Mouse (Mus musculus) retina, embryonic 14.5 days (tissue): Measurements from ENCODE around the gene 4930467E23Rik.
A peak's percentile ranks its signal among the peaks of the same experiment; 100 is the strongest.
"Not testable (repeated sequence)": the region's sequence is repeated elsewhere in the genome, so short reads cannot be mapped to it uniquely, and the experiment has no call there.

Experiments
- DNase-seq: peaks from one replicate; pipeline ENCODE4 v3.0.0-alpha.2; 2015; ENCODE audit warnings: low spot score

4930467E23Rik gene

DNA sequence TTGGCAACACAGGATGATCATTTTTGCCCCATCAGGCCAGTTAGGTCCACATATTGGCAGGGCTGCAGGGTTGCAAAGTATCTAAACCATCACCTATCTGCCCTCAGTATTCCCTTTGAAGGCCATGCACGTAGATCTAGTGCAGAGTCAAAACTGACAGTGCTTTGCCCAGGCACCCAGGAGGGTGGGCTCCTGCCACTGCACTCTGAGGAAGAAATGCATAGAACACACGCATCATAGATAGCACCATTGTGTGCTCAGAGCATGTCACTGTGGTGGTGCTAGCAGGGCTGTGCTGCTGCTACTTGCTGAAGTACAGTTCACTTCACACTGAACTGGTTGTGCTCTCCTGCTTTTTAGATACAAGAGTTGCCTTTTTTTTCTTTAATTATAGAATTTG is at the start of gene 4930467E23Rik:
4930467E23Rik (plus strand) TSS at position 301 of the 400 bp plus-strand sequence.
- DNase-seq, result not testable (repeated sequence)

- not testable (repeated sequence) for DNase-seq
Measured at GRCm38 (mm10) chr8:19682311-19682710, 47.1 kb upstream of the 4930467E23Rik start.

DNA sequence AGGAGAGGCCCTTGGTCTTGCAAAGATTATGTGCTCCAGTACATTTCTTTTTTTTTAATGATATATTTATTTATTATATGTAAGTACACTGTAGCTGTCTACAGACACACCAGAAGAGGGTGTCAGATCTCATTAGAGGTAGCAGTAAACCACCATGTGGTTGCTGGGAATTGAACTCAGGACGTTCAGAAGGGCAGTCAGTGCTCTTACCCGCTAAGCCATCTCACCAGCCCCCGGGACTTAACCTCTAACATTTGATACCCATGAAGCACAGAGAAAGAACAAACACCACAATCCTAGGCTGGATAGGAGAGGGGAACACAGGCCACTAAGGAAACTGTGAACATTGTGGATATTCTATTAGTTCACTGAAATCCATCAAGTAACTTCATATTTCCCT is 43.9 kb upstream of the 4930467E23Rik start:
- not testable (repeated sequence) for DNase-seq

- DNase-seq, result not testable (repeated sequence)
Measured at GRCm38 (mm10) chr8:19688802-19689525, 40.4 kb upstream of the 4930467E23Rik start.

GRCm38 (mm10) chr8:19689745-19690144 is 39.6 kb upstream of the 4930467E23Rik start:
- not testable (repeated sequence) for DNase-seq

DNA sequence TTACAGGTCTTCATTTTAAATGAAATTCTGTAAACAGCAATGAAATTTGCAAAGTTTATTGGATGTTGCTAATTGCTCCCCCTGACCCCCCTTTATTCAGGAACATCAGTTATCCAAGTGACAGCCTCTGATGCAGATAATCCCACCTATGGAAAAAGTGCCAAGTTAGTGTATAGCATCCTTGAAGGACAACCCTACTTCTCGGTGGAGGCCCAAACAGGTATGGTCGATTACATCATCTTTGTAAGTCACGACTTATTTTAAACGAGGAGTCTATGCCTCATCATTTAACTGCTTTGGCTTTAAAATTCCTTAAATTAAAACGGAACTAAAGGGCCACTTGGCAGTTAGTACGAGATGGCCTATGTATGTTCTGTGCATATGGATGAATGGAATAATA is 38.0 kb upstream of the 4930467E23Rik start:
- DNase-seq, result not testable (repeated sequence)

- not testable (repeated sequence) for DNase-seq
Measured at GRCm38 (mm10) chr8:19697497-19698077, 31.8 kb upstream of the 4930467E23Rik start.

DNA sequence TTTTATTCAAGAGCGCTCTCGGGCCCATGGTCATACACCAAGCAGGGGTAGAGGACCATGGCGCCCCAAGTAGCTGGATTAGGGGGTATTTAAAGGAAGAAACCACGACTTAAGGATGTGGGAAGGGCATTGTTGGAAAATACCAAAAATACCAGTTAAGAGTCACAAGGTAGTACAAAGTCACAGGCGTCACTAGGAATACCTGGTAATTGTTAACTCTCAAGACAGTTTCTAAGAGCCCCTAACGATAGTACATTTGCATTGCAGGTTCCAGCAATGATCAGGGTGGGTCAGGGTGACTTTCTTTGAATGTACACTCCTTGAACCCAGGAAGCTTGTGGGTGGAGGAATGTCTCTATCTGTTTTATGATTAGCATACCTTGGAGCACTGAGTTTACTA is 31.3 kb upstream of the 4930467E23Rik start:
- not testable (repeated sequence) for DNase-seq

- not testable (repeated sequence) for DNase-seq
Measured at GRCm38 (mm10) chr8:19698722-19699121, 30.7 kb upstream of the 4930467E23Rik start.

DNA sequence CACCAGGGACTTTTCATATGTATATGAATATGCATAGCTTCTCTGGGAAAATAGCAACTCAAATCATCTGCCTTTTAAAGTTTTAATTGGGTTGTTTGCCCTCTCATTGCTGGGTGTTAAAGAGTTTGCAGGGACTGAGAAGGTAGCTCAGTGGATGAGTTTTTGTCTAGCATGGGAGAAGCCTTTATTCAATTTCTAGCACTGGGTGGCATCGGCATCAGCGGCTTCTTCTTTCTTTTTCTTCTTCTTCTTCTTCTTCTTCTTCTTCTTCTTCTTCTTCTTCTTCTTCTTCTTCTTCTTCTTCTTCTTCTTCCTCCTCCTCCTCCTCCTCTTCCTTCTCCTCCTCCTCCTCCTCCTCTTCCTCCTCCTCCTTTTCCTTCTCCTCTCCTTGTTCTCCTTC is 28.1 kb upstream of the 4930467E23Rik start:
- peak; percentile 4 for DNase-seq

DNA sequence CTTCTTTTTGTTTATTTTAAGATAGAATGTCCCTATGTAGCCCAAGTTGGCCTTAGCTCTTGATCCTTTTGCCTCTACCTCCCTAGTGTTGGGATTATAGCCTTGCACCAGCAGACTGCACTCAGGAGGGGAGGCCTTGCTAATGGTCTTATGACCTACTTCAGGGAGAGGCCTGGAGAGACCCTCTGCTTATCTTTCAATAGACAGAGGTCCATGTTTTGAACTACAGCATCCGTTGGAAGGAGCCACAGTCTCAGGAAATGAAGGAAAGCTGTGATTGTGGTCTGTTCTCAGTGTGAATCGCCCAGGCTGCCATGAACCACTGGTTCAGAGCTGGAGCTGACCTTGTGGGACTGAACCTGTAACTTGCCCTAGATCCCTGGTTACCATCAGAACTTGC is 27.1 kb upstream of the 4930467E23Rik start:
- peak; percentile 5 for DNase-seq

DNA sequence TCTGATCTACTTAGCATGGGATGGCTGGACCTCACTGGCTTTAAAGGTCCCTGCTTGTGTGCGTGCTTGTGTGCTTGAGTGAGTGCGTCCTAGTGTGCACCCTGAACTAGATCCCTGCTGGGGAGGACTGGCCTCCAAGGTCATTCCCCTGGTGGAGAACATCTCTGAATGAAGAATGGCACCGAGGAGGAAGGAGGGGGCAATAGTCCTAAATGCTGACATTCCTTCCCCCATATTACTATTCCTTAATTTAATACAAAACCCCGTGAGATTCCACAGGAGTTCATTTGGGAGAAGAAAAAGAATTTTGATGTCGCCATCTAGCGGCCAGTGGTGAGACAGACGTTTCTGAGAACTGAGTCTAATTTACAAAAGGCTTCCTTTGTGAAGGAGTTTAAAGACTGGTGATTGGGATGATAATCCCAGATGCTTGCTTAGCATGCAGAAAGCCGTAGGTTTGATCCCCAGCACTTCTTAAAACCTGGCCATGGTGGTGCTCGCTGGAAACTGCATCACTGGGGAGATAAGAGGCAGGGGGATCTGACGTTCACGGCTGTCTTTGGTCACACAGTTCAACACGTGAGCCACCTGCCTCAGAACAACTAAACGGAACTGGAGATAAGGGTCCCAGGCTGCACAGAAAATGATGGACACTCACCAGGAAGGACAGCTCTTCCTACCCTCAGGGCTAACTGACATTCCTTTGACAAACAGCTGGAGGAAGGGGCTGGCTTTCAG is 26.2 kb upstream of the 4930467E23Rik start:
- DNase-seq, result peak; percentile 100

GRCm38 (mm10) chr8:19703906-19704305 is 25.5 kb upstream of the 4930467E23Rik start:
- DNase-seq, result not testable (repeated sequence)

GRCm38 (mm10) chr8:19704441-19705215 is 24.7 kb upstream of the 4930467E23Rik start:
- DNase-seq, result not testable (repeated sequence)

- DNase-seq, result not testable (repeated sequence)
Measured at GRCm38 (mm10) chr8:19705216-19705600, 24.2 kb upstream of the 4930467E23Rik start.

- not testable (repeated sequence) for DNase-seq
Measured at GRCm38 (mm10) chr8:19706101-19706725, 23.2 kb upstream of the 4930467E23Rik start.

GRCm38 (mm10) chr8:19706918-19707760 is 22.2 kb upstream of the 4930467E23Rik start:
- peak; percentile 51 for DNase-seq

GRCm38 (mm10) chr8:19707761-19708443 is 21.5 kb upstream of the 4930467E23Rik start:
- DNase-seq, result not testable (repeated sequence)

DNA sequence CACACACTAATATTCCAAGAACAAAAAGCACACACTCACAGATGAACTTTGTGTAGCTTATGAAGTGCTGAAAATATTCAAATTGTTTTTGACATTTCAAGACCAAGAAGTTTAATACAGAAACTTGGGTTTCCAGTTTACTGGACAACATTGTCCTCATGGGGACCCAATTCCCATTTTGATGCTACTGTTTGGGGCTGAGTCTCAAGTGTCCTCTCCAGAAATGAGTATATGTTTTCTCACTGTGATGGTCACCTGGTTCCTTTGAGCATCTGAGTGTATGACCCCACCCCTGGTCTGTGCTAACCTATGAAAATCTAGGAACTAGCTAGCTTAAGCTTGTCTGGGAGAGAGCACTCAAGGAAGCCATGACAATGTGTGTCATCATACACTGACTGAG is 20.4 kb upstream of the 4930467E23Rik start:
- DNase-seq, result not testable (repeated sequence)

GRCm38 (mm10) chr8:19709488-19709887 is 19.9 kb upstream of the 4930467E23Rik start:
- DNase-seq, result not testable (repeated sequence)
